Mouse (Mus musculus) hindbrain, embryonic 15.5 days (tissue): Measurements from ENCODE around the gene 6430550D23Rik. TPM values are rescaled to one million over a fixed set of nuclear protein-coding genes. Genes with fewer than 3 reads are reported as not detected.

Source experiments
- ATAC-seq: fragments of 200-750 bp; cut with Nextera tagmentation; 2 replicates; pipeline ENCODE4 v1.8.0; 2017; ENCODE audit warnings: low read depth, moderate number of reproducible peaks, moderate TSS enrichment; ENCODE audit not compliant: low FRiP score
- H3K27ac ChIP-seq: fragments of 300-500 bp; sonication (generic); replicated peaks from 2 replicates; pipeline ENCODE4 v1.5.1; 2015; ENCODE audit warnings: mild to moderate bottlenecking, inconsistent platforms
- H3K27me3 ChIP-seq: fragments of 300-500 bp; sonication (generic); 2 replicates; pipeline ENCODE4 v1.6.1; 2015; ENCODE audit warnings: control low read depth, inconsistent platforms
- H3K36me3 ChIP-seq: fragments of 300-500 bp; sonication (generic); 2 replicates; pipeline ENCODE4 v1.6.1; 2015; ENCODE audit warnings: control low read depth, inconsistent platforms
- H3K4me1 ChIP-seq: fragments of 300-500 bp; sonication (generic); replicated peaks from 2 replicates; pipeline ENCODE4 v1.6.1; 2015; ENCODE audit warnings: control low read depth, inconsistent platforms
- H3K4me2 ChIP-seq: fragments of 300-500 bp; sonication (generic); 2 replicates; pipeline ENCODE4 v1.6.1; 2015; ENCODE audit warnings: moderate library complexity, mild to moderate bottlenecking, inconsistent platforms
- H3K4me3 ChIP-seq: fragments of 300-500 bp; sonication (generic); 2 replicates; pipeline ENCODE4 v1.5.1; 2015; ENCODE audit warnings: mild to moderate bottlenecking, inconsistent platforms
- H3K9ac ChIP-seq: fragments of 300-500 bp; sonication (generic); 2 replicates; pipeline ENCODE4 v1.6.1; 2015; ENCODE audit warnings: inconsistent platforms
- H3K9me3 ChIP-seq: fragments of 300-500 bp; sonication (generic); 2 replicates; pipeline ENCODE4 v1.6.1; 2016; ENCODE audit warnings: control low read depth, inconsistent platforms
- WGBS: fragments of 180-500 bp; shearing (Covaris S2); methylation state at CpG from one replicate; pipeline ENCODE4 v1.1.7; 2015; 5-methylcytosine and 5-hydroxymethylcytosine counted together
- polyA plus RNA-seq: library from polyadenylated mRNA; unstranded; fragments of >200 nt; fragmentation: Nextera tagmentation; extraction: Ambion mirVana; gene quantifications from 2 replicates; pipeline ENCODE4 v1.2.1, GENCODE M21; 2015

The 6430550D23Rik gene
- polyA plus RNA-seq = 1.2 and 2.9 TPM in 2 replicates

GRCm38 (mm10) chr2:156007888-156008532, at the start of gene 6430550D23Rik, which contains the start of gene Ergic3:
TSS of gene 6430550D23Rik (minus strand) at chr2:156007977.
TSS of gene Ergic3 (plus strand) at chr2:156008045.
- WGBS = 0% methylated on average over 42 of the region's 45 CpGs
- H3K4me1 ChIP-seq = peaks cover 16% of the 10 kb centered on the region
- peak within 1 kb of the TSS; percentile 60 for H3K4me3 ChIP-seq
- H3K27me3 ChIP-seq = no peaks in the 10 kb centered on the region
- peak within 1 kb of the TSS; percentile 68 for H3K4me2 ChIP-seq
- H3K9me3 ChIP-seq = no peaks in the 10 kb centered on the region
- H3K27ac ChIP-seq = peak within 1 kb of the TSS; percentile 66
- peaks cover 33% of the 10 kb centered on the region for H3K36me3 ChIP-seq
- ATAC-seq = peak; percentile 99
- H3K9ac ChIP-seq = peak within 1 kb of the TSS; percentile 68

- H3K27me3 ChIP-seq = 0 out of 2 replicates have a peak, but pooled peaks cover under 1% of the 10 kb centered on the region
- H3K9me3 ChIP-seq = no peaks in the 10 kb centered on the region
- H3K9ac ChIP-seq = no peak within 1 kb of the TSS
- H3K36me3 ChIP-seq = no peaks in the 10 kb centered on the region
- H3K4me3 ChIP-seq = no peak within 1 kb of the TSS
- 88% methylated on average over 9 of the region's 9 CpGs for WGBS
- 0 out of 2 replicates have a peak, but pooled peaks cover 3% of the 10 kb centered on the region for H3K4me1 ChIP-seq
- no peak within 1 kb of the TSS for H3K4me2 ChIP-seq
- H3K27ac ChIP-seq = no peak within 1 kb of the TSS
- no peak for ATAC-seq
These were observed 45.0 kb upstream of the 6430550D23Rik start, which contains the start of gene Fer1l4 for GRCm38 (mm10) chr2:156052816-156053215. TSS of gene Fer1l4 (minus strand) at chr2:156052947.

- Histone ChIP-seq H3K36me3 (no peaks in the 10 kb centered on the region), H3K9ac (no peak overlapping the region), H3K27me3 (peaks cover 10% of the 10 kb centered on the region; the same call in 1 of the 2 replicates), H3K4me1 (0 out of 2 replicates have a peak, but pooled peaks cover 5% of the 10 kb centered on the region), H3K9me3 (no peaks in the 10 kb centered on the region), H3K4me2 (peak overlapping the region; percentile 31; the same call in 1 of the 2 replicates), H3K27ac (no peak overlapping the region), H3K4me3 (no peak overlapping the region)
- ATAC-seq = no peak
- WGBS = 7% methylated on average over 19 of the region's 19 CpGs
These were observed 40.2 kb upstream of the 6430550D23Rik start for GRCm38 (mm10) chr2:156047929-156048328.

- Histone ChIP-seq H3K27ac (no peak overlapping the region), H3K27me3 (peaks cover 10% of the 10 kb centered on the region; the same call in 1 of the 2 replicates), H3K4me1 (0 out of 2 replicates have a peak, but pooled peaks cover 3% of the 10 kb centered on the region), H3K4me2 (no peak overlapping the region), H3K9ac (no peak overlapping the region), H3K36me3 (no peaks in the 10 kb centered on the region), H3K4me3 (no peak overlapping the region), H3K9me3 (no peaks in the 10 kb centered on the region)
- WGBS = 86% methylated on average over 8 of the region's 8 CpGs
- ATAC-seq = no peak
These were observed 35.1 kb upstream of the 6430550D23Rik start for GRCm38 (mm10) chr2:156042903-156043302.

GRCm38 (mm10) chr2:156039390-156039789, 31.6 kb upstream of the 6430550D23Rik start:
- H3K4me3 ChIP-seq = no peak overlapping the region
- no peaks in the 10 kb centered on the region for H3K4me1 ChIP-seq
- no peaks in the 10 kb centered on the region for H3K36me3 ChIP-seq
- H3K27ac ChIP-seq = no peak overlapping the region
- H3K4me2 ChIP-seq = no peak overlapping the region
- 97% methylated on average over 3 of the region's 3 CpGs for WGBS
- ATAC-seq = no peak
- H3K9ac ChIP-seq = no peak overlapping the region
- H3K9me3 ChIP-seq = no peaks in the 10 kb centered on the region
- H3K27me3 ChIP-seq = no peaks in the 10 kb centered on the region

GRCm38 (mm10) chr2:156025482-156025881, 17.7 kb upstream of the 6430550D23Rik start:
- no peak overlapping the region for H3K9ac ChIP-seq
- no peak for ATAC-seq
- no peak overlapping the region for H3K4me3 ChIP-seq
- H3K36me3 ChIP-seq = no peaks in the 10 kb centered on the region
- no peak overlapping the region for H3K4me2 ChIP-seq
- H3K9me3 ChIP-seq = no peaks in the 10 kb centered on the region
- H3K27ac ChIP-seq = no peak overlapping the region
- no peaks in the 10 kb centered on the region for H3K27me3 ChIP-seq
- no peaks in the 10 kb centered on the region for H3K4me1 ChIP-seq

GRCm38 (mm10) chr2:156021765-156022164, 14.0 kb upstream of the 6430550D23Rik start:
- Histone ChIP-seq H3K4me2 (no peak overlapping the region), H3K9ac (no peak overlapping the region), H3K4me3 (no peak overlapping the region), H3K4me1 (no peaks in the 10 kb centered on the region), H3K36me3 (peaks cover 26% of the 10 kb centered on the region), H3K27me3 (no peaks in the 10 kb centered on the region), H3K9me3 (no peaks in the 10 kb centered on the region), H3K27ac (no peak overlapping the region)
- 90% methylated on average over 2 of the region's 2 CpGs for WGBS
- ATAC-seq = no peak

- 90% methylated on average over 8 of the region's 8 CpGs for WGBS
- ATAC-seq = no peak
- Histone ChIP-seq H3K9ac (no peak overlapping the region), H3K4me1 (no peaks in the 10 kb centered on the region), H3K36me3 (peaks cover 31% of the 10 kb centered on the region), H3K4me2 (no peak overlapping the region), H3K9me3 (no peaks in the 10 kb centered on the region), H3K4me3 (no peak overlapping the region), H3K27me3 (no peaks in the 10 kb centered on the region), H3K27ac (no peak overlapping the region)
These were observed 13.4 kb upstream of the 6430550D23Rik start for GRCm38 (mm10) chr2:156021219-156021618.

- WGBS = 95% methylated on average over 3 of the region's 3 CpGs
- H3K4me1 ChIP-seq = no peaks in the 10 kb centered on the region
- H3K9ac ChIP-seq = no peak overlapping the region
- H3K4me2 ChIP-seq = no peak overlapping the region
- no peaks in the 10 kb centered on the region for H3K9me3 ChIP-seq
- H3K4me3 ChIP-seq = no peak overlapping the region
- no peaks in the 10 kb centered on the region for H3K27me3 ChIP-seq
- no peak overlapping the region for H3K27ac ChIP-seq
- peaks cover 62% of the 10 kb centered on the region for H3K36me3 ChIP-seq
- ATAC-seq = no peak
These were observed 10.3 kb upstream of the 6430550D23Rik start for GRCm38 (mm10) chr2:156018106-156018505.

GRCm38 (mm10) chr2:156005393-156005792, 2.4 kb downstream of the 6430550D23Rik start:
- no peaks in the 10 kb centered on the region for H3K9me3 ChIP-seq
- no peak overlapping the region for H3K4me3 ChIP-seq
- H3K27me3 ChIP-seq = no peaks in the 10 kb centered on the region
- peaks cover 16% of the 10 kb centered on the region for H3K4me1 ChIP-seq
- H3K36me3 ChIP-seq = peaks cover 12% of the 10 kb centered on the region
- H3K27ac ChIP-seq = no peak overlapping the region
- H3K4me2 ChIP-seq = no peak overlapping the region
- no peak overlapping the region for H3K9ac ChIP-seq
- no peak for ATAC-seq
- WGBS = 91% methylated on average over 4 of the region's 4 CpGs

GRCm38 (mm10) chr2:155991863-155992321, 15.9 kb downstream of the 6430550D23Rik start:
- 76% methylated on average over 14 of the region's 14 CpGs for WGBS
- no peak overlapping the region for H3K4me2 ChIP-seq
- no peaks in the 10 kb centered on the region for H3K9me3 ChIP-seq
- H3K36me3 ChIP-seq = peaks cover 91% of the 10 kb centered on the region
- H3K9ac ChIP-seq = no peak overlapping the region
- H3K4me1 ChIP-seq = no peaks in the 10 kb centered on the region
- peak; percentile 75; the same call in 1 of the 2 replicates for ATAC-seq
- H3K27me3 ChIP-seq = no peaks in the 10 kb centered on the region
- H3K27ac ChIP-seq = peak overlapping the region; percentile 52
- no peak overlapping the region for H3K4me3 ChIP-seq

GRCm38 (mm10) chr2:155991151-155991550, 16.6 kb downstream of the 6430550D23Rik start:
- H3K4me2 ChIP-seq = no peak overlapping the region
- WGBS = 87% methylated on average over 10 of the region's 10 CpGs
- no peaks in the 10 kb centered on the region for H3K9me3 ChIP-seq
- peaks cover 91% of the 10 kb centered on the region for H3K36me3 ChIP-seq
- H3K27ac ChIP-seq = no peak overlapping the region
- no peak overlapping the region for H3K9ac ChIP-seq
- no peaks in the 10 kb centered on the region for H3K27me3 ChIP-seq
- no peak overlapping the region for H3K4me3 ChIP-seq
- ATAC-seq = no peak
- H3K4me1 ChIP-seq = no peaks in the 10 kb centered on the region
